Mouse (Mus musculus) testis, adult 2 months (tissue): ENCODE measurements around the gene Ruvbl2. TPM values are rescaled to one million over a fixed set of nuclear protein-coding genes. Genes with fewer than 3 reads are reported as not detected.
A peak's percentile ranks its signal among the peaks of the same experiment; 100 is the strongest.

Source experiments
- H3K27ac ChIP-seq: fragments of 200-500 bp; 2 replicates; pipeline ENCODE4 v1.5.1; 2012; ENCODE audit warnings: low read depth, low read length; ENCODE audit not compliant: control insufficient read depth, insufficient read depth
- H3K27me3 ChIP-seq: fragments of 200-500 bp; 2 replicates; pipeline ENCODE4 v1.6.1; 2012; ENCODE audit warnings: mild to moderate bottlenecking, low read length, moderate library complexity; ENCODE audit not compliant: control insufficient read depth, insufficient read depth
- H3K36me3 ChIP-seq: fragments of 200-500 bp; 2 replicates; pipeline ENCODE4 v1.6.1; 2012; ENCODE audit warnings: mild to moderate bottlenecking, low read length; ENCODE audit not compliant: control insufficient read depth, insufficient read depth
- H3K4me1 ChIP-seq: fragments of 200-500 bp; 2 replicates; pipeline ENCODE4 v1.6.1; 2012; ENCODE audit warnings: low read length; ENCODE audit not compliant: control insufficient read depth, insufficient read depth
- H3K4me3 ChIP-seq: fragments of 200-500 bp; 2 replicates; pipeline ENCODE4 v1.5.1; 2012; ENCODE audit warnings: low read depth, mild to moderate bottlenecking, low read length, moderate library complexity, mixed read lengths; ENCODE audit not compliant: control insufficient read depth
- CTCF ChIP-seq: fragments of 200-500 bp; IDR thresholded peaks from 2 replicates; pipeline ENCODE4 v1.5.1; 2012; ENCODE audit warnings: low read depth, mild to moderate bottlenecking, inconsistent platforms, low read length, moderate library complexity; ENCODE audit not compliant: control insufficient read depth, insufficient read depth, insufficient replicate concordance
- POLR2A ChIP-seq: fragments of 200-500 bp; IDR thresholded peaks from 2 replicates; pipeline ENCODE4 v1.6.1; 2012; ENCODE audit warnings: low read depth, mild to moderate bottlenecking, inconsistent platforms, low read length, moderate library complexity; ENCODE audit not compliant: control insufficient read depth
- polyA plus RNA-seq: library from polyadenylated mRNA; depleted of rRNA; stranded (reverse); fragments of >200 nt; gene quantifications from 2 replicates; pipeline ENCODE4 v1.2.3, GENCODE M21; 2012

Ruvbl2 gene
- polyA plus RNA-seq, 1 experiment: 173 TPM

GRCm38 (mm10) chr7:45454971-45455370, 17.1 kb upstream of the Ruvbl2 start:
- Histone ChIP-seq H3K36me3 (no peaks in the 10 kb centered on the region), H3K4me1 (peaks cover 16% of the 10 kb centered on the region), H3K4me3 (no peak overlapping the region), H3K27me3 (no peaks in the 10 kb centered on the region), H3K27ac (no peak overlapping the region)
- TF ChIP-seq CTCF: no peak
- TF ChIP-seq POLR2A: no peak

DNA sequence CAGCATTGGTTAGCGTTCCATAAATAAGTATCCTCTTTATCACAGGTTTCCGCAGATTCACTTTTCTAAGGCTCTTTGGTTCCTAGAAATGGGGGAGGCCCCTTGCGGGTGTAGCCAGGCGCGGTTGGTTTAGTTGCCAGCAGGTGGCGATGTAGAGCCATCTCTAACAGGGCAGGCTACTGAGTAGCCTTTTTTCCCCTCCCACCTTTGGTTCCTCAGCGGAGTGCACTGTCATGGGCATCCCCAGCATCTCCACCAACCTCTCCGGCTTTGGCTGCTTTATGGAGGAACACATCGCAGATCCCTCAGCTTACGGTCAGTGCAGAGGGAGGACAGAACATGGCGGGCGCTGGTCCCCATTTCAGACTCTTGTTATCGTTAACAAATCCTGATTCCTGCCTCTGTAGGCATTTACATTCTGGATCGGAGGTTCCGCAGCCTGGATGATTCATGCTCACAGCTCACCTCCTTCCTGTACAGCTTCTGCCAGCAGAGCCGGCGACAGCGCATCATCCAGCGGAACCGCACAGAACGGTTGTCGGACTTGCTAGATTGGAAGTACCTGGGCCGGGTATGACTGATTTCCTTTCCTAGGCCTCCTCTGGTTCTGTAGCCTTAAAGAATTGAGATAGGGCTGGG, 13.6 kb upstream of the Ruvbl2 start:
- peak; percentile 84; the same call in 1 of the 2 replicates for TF ChIP-seq CTCF
- no peak for TF ChIP-seq POLR2A
- peaks cover 5% of the 10 kb centered on the region for H3K4me1 ChIP-seq
- H3K36me3 ChIP-seq: no peaks in the 10 kb centered on the region
- peak overlapping the region; percentile 54 for H3K4me3 ChIP-seq
- H3K27me3 ChIP-seq: no peaks in the 10 kb centered on the region
- H3K27ac ChIP-seq: no peak overlapping the region

GRCm38 (mm10) chr7:45449974-45450373, 12.1 kb upstream of the Ruvbl2 start:
- TF ChIP-seq CTCF (no peak), POLR2A (no peak)
- Histone ChIP-seq H3K4me3 (no peak overlapping the region), H3K27ac (no peak overlapping the region), H3K27me3 (no peaks in the 10 kb centered on the region), H3K4me1 (peaks cover 5% of the 10 kb centered on the region), H3K36me3 (no peaks in the 10 kb centered on the region)

DNA sequence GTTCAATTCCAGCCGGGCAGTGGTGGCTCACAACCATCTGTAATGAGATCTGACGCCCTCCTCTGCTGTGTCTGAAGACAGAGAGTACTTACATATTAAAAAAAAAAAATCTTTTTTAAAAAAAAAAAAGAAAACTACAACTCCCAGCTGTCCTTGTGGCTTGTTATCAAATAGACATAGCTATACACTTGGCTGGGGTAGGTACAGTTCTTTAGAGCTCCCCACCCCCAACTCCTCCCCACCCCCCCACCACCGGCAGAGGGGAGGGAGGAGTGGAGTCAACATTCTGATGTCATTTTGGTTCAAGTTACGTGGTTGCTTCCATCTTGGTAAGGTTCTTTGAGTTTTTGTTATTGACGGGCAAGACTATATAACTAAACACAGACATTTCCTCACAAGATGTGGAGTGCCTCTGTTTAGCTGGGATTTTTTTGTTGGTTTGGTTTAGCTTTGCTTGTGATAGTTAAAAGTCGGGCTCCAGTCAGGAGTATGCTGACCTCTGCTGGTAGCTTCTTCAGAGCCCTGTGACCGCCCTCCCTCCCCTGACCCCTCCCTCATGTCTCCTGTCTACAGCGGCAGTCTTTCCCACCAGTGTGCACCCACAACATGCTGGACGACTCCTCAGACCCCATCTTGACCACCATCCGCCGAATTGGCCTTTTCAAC, 9.6 kb upstream of the Ruvbl2 start:
- TF ChIP-seq CTCF: peak; percentile 19; the same call in 1 of the 2 replicates
- no peak for TF ChIP-seq POLR2A
- H3K4me1 ChIP-seq: peaks cover 6% of the 10 kb centered on the region
- no peaks in the 10 kb centered on the region for H3K27me3 ChIP-seq
- H3K4me3 ChIP-seq: no peak overlapping the region
- no peak overlapping the region for H3K27ac ChIP-seq
- no peaks in the 10 kb centered on the region for H3K36me3 ChIP-seq

DNA sequence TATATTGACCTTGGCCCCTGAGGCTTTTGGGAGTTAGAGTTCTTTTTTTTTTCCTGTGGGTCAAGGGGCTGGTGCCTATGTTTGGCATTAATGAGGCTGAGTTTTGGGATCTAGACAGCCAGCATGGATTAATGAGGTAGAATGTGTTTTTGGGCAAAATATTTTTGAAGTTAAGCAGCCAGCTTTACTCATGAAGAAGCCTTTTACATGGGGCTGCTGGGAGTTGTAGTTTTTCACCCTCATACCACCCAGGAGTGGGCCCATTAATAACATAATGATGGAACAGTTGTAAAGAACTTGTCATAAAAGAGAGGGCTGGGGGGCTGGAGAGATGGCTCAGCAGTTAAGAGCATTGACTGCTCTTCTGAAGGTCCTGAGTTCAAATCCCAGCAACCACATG, 8.7 kb upstream of the Ruvbl2 start:
- Histone ChIP-seq H3K27me3 (no peaks in the 10 kb centered on the region), H3K36me3 (no peaks in the 10 kb centered on the region), H3K27ac (no peak overlapping the region), H3K4me3 (no peak overlapping the region), H3K4me1 (peaks cover 4% of the 10 kb centered on the region)
- TF ChIP-seq CTCF (no peak), POLR2A (no peak)

DNA sequence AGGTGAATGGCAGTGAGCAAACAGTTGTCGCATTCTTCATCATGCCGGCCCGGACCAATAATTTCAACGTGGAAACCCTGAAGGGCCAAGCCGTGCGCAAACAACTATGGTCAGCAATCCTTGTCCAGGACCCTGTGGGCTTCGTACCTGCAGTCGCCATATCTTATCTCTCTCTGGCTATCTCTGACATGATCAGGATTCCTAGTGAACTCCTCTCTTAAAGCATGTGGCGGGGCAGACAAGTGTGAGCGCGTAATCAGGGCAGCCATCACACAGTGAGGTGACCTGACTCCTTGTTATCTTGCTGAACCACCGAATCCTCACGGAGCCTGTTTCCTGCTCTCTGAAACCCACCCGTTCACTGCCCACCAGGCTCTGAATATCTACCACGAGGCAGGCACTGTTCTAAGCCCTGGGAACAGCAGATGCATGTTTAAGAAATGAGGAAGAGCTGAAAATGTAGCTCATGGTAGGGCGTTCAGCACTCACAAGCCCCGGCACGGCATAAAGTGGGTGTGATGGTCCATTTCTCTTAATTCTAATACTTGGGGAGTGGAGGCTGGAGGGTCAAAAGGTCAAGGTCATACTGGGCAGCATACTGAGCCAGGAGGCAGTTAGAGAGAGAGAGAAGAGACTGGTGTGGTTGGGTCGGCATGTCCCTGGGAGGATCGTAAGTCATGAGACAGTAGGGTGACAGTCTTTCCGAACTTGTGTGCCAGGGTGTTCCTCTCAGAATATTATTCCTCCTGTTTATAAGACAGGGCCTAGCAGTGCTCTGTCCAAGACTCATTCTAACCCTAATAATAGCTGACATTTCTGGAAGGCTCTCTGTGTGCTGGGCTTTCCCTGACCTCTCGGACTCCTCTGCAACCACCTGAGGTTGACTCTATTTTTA, 5.9 kb upstream of the Ruvbl2 start:
- H3K27me3 ChIP-seq: no peaks in the 10 kb centered on the region
- no peak overlapping the region for H3K4me3 ChIP-seq
- H3K36me3 ChIP-seq: no peaks in the 10 kb centered on the region
- H3K27ac ChIP-seq: no peak overlapping the region; the same call in 1 of the 2 replicates
- TF ChIP-seq CTCF: no peak
- no peak for TF ChIP-seq POLR2A
- peaks cover 4% of the 10 kb centered on the region for H3K4me1 ChIP-seq

- H3K27ac ChIP-seq: no peak overlapping the region
- no peaks in the 10 kb centered on the region for H3K27me3 ChIP-seq
- no peak for TF ChIP-seq POLR2A
- TF ChIP-seq CTCF: no peak
- no peak overlapping the region for H3K4me3 ChIP-seq
- peaks cover 27% of the 10 kb centered on the region for H3K4me1 ChIP-seq
- H3K36me3 ChIP-seq: no peaks in the 10 kb centered on the region; the same call in 1 of the 2 replicates
Measured at GRCm38 (mm10) chr7:45437046-45437445, 850 bp downstream of the Ruvbl2 start.
